Mouse (Mus musculus) forelimb bud, embryonic 11.5 days (tissue): ENCODE measurements around the gene Gata3.

Experiments used
- DNase-seq: peaks from one replicate; pipeline ENCODE4 v3.0.0-alpha.2; 2012; ENCODE audit warnings: low read depth, low spot score

The Gata3 gene

GRCm38 (mm10) chr2:9872682-9873081 lies 17.2 kb downstream of the Gata3 start:
- no peak for DNase-seq

GRCm38 (mm10) chr2:9871798-9872197 lies 18.0 kb downstream of the Gata3 start:
- DNase-seq, result no peak

- DNase-seq, result no peak
Observed at GRCm38 (mm10) chr2:9871141-9871716, 18.6 kb downstream of the Gata3 start.

GRCm38 (mm10) chr2:9867092-9867825 lies 22.6 kb downstream of the Gata3 start:
- DNase-seq, result no peak

GRCm38 (mm10) chr2:9860698-9861097 lies 29.1 kb downstream of the Gata3 start:
- no peak for DNase-seq

- DNase-seq, result no peak
Observed at GRCm38 (mm10) chr2:9855861-9856260, 34.0 kb downstream of the Gata3 start.

- no peak for DNase-seq
Observed at GRCm38 (mm10) chr2:9852851-9853576, 36.8 kb downstream of the Gata3 start.

- no peak for DNase-seq
Observed at GRCm38 (mm10) chr2:9835195-9835594, 54.6 kb downstream of the Gata3 start.

- no peak for DNase-seq
Observed at GRCm38 (mm10) chr2:9833712-9834111, 56.1 kb downstream of the Gata3 start.

- no peak for DNase-seq
Observed at GRCm38 (mm10) chr2:9827624-9828023, 62.2 kb downstream of the Gata3 start.

- DNase-seq, result no peak
Observed at GRCm38 (mm10) chr2:9820611-9821010, 69.2 kb downstream of the Gata3 start.

- no peak for DNase-seq
Observed at GRCm38 (mm10) chr2:9818177-9818785, 71.6 kb downstream of the Gata3 start.
